Mouse (Mus musculus): ENCODE measurements around the gene Map3k7cl. TPM values are rescaled to one million over a fixed set of nuclear protein-coding genes. Genes with fewer than 3 reads are reported as not detected.

The Map3k7cl gene
- polyA plus RNA-seq, 1 experiment from 2014 or later: 0.89 TPM

DNA sequence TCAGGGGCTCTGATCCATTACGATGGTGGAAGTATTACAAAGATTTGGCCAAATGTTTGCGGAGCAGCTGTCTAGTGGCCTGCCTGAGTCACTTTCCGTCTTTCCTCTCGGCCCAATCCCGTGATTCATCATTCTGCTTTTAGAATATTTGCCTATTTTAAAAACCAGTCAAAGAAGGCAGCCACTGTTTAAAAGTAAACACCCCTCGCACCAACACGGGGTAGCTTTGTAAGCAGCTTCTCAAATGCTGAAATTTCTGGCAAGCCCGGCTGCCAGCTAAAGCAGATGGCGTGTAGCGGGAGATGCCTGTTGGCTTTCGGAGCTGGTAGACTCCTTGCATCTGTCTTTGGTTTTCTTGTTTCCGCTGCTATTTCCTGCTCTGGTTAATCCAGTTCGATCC lies 14.4 kb downstream of the Map3k7cl start:
- Histone ChIP-seq H3K4me3 (replicated peaks) (peak overlapping the region; percentile 22), H3K4me1 (0 out of 2 replicates have a peak, but pooled peaks cover 8% of the 10 kb centered on the region), H3K36me3 (no peaks in the 10 kb centered on the region), H3K27me3 (no peaks in the 10 kb centered on the region), H3K27ac (replicated peaks) (peak overlapping the region; percentile 69), H3K9ac (no peak overlapping the region), H3K4me2 (replicated peaks) (peak overlapping the region; percentile 39), H3K9me3 (replicated peaks) (no peaks in the 10 kb centered on the region)
- ATAC-seq (ENCODE audit: insufficient number of reproducible peaks, low FRiP score, low TSS enrichment, low read depth): no peak; the same call in 1 of the 2 replicates
- 34% methylated on average over 13 of the region's 13 CpGs for WGBS

DNA sequence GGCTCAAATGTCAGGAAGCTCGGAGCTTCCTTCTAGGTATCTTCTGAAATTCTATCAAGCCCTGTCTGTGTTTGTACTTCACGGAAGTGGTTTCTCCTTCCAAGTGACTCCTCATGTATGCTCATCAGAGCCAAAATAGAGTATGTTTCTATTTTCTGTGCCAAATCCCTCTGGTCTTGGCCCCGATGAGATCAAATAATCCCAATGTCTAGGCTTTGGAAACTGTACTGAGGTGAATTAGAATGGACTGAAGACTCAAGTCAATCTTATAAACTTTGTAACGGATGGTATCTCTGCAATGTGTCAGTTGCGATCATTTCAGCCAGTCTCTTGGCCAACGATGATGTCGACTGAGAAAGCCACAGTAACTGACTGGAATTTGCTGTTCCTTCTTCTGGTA lies 15.1 kb downstream of the Map3k7cl start:
- peak overlapping the region; percentile 69; the same call in 1 of the 2 replicates for H3K27ac ChIP-seq (replicated peaks)
- no peaks in the 10 kb centered on the region for H3K9me3 ChIP-seq (replicated peaks)
- H3K9ac ChIP-seq: no peak overlapping the region
- H3K27me3 ChIP-seq: no peaks in the 10 kb centered on the region
- WGBS: 50% methylated on average over 7 of the region's 7 CpGs
- H3K4me3 ChIP-seq (replicated peaks): peak overlapping the region; percentile 22; the same call in 1 of the 2 replicates
- H3K36me3 ChIP-seq: no peaks in the 10 kb centered on the region
- ATAC-seq (ENCODE audit: insufficient number of reproducible peaks, low FRiP score, low TSS enrichment, low read depth): no peak
- H3K4me1 ChIP-seq: 0 out of 2 replicates have a peak, but pooled peaks cover 8% of the 10 kb centered on the region
- H3K4me2 ChIP-seq (replicated peaks): peak overlapping the region; percentile 39

DNA sequence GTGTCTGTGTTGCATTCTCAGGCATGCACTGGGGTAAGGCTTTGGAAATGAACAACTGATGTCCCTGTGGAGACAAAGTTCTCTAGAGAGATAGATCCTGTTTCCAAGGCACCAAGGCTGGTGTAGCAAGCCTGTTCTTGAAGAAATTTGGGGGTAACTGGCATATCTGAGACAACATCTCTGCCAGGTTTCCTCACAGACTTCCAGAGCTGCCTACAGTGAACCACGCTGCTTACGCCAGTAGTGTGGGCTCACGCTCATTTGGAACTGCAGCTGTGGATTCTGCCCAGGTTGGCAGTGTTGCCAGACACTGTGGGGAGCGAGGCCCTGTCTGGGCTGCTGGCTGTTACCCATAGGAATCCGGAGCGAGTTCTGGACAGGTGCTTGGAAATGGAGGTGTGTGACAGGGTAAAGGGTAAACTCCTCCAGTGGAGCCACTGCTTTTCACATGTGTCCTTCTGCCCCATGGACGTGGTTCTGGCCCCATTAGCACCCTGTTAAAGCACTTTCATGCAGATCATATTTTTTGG lies 16.5 kb downstream of the Map3k7cl start:
- no peaks in the 10 kb centered on the region for H3K27me3 ChIP-seq
- H3K9me3 ChIP-seq (replicated peaks): no peaks in the 10 kb centered on the region
- no peak overlapping the region for H3K4me2 ChIP-seq (replicated peaks)
- H3K9ac ChIP-seq: no peak overlapping the region
- no peaks in the 10 kb centered on the region for H3K36me3 ChIP-seq
- no peak overlapping the region for H3K27ac ChIP-seq (replicated peaks)
- H3K4me3 ChIP-seq (replicated peaks): no peak overlapping the region
- 0 out of 2 replicates have a peak, but pooled peaks cover 8% of the 10 kb centered on the region for H3K4me1 ChIP-seq
- WGBS: 79% methylated on average over 7 of the region's 7 CpGs
- no peak for ATAC-seq (ENCODE audit: insufficient number of reproducible peaks, low FRiP score, low TSS enrichment, low read depth)

DNA sequence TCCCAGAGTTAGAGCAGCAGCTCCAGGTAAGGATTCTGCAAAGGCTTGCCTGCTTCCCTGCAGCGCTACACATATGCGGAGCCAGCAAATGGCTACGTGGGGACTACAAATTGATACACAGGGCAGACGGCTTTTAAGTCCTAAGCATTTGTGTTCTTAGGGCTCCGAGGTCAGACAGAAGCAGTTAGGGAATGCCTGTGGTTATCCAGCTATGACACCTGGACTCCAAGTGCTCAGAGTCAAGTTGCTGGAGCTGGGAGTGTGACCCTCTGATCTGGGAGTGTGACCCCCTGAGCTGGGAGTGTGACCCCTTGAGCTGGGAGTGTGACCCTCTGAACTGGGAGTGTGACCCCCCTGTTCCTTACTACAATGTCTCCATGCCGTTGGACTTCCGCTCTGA lies 17.2 kb downstream of the Map3k7cl start:
- Histone ChIP-seq H3K9me3 (replicated peaks) (no peaks in the 10 kb centered on the region), H3K4me1 (0 out of 2 replicates have a peak, but pooled peaks cover 8% of the 10 kb centered on the region), H3K9ac (no peak overlapping the region), H3K4me3 (replicated peaks) (no peak overlapping the region), H3K27me3 (no peaks in the 10 kb centered on the region), H3K27ac (replicated peaks) (no peak overlapping the region), H3K4me2 (replicated peaks) (no peak overlapping the region), H3K36me3 (no peaks in the 10 kb centered on the region)
- WGBS: 54% methylated on average over 7 of the region's 7 CpGs
- ATAC-seq (ENCODE audit: insufficient number of reproducible peaks, low FRiP score, low TSS enrichment, low read depth): no peak

DNA sequence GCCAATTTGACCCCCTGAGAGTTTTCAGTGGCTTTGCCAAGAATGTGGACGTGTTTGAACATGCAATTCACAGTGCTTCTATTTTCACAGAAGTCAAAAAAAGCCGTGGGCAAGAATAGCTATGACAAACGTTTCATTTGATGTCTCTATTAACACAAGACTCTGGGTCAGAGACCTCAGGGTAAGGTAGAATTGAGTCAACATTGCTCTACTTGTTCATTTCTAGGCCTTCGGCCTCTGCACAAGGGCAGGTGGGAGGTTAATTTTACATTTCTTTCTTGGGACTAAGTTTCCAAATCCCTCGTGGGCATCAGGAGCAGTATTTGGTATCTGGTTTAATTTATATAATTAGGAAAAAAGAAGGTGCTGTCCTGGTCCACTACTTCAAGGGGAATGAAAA lies 20.3 kb downstream of the Map3k7cl start:
- Histone ChIP-seq H3K4me1 (0 out of 2 replicates have a peak, but pooled peaks cover 7% of the 10 kb centered on the region), H3K27ac (replicated peaks) (no peak overlapping the region), H3K9me3 (replicated peaks) (no peaks in the 10 kb centered on the region), H3K36me3 (no peaks in the 10 kb centered on the region), H3K4me2 (replicated peaks) (no peak overlapping the region), H3K4me3 (replicated peaks) (no peak overlapping the region), H3K27me3 (no peaks in the 10 kb centered on the region), H3K9ac (no peak overlapping the region)
- ATAC-seq (ENCODE audit: insufficient number of reproducible peaks, low FRiP score, low TSS enrichment, low read depth): no peak
- 46% methylated on average over 5 of the region's 5 CpGs for WGBS

DNA sequence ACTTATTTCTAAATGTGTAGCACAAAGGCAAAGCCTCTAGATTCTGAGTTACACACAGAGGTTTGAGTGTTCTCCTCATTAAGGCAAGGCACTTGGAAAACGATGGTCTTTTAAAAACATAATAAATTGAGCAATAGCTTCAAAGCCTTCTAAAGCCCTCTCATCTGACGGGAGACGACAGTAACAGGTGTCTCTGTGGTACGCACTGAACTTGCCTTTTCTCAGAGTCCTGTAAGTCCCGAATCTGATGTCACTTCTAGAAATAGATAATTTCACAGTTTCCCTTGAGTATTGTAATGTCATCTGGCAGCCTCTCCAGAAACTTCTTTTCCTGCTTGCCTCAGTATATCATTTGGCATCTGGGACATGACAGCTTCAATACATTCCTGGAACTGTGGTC lies 21.0 kb downstream of the Map3k7cl start:
- no peak overlapping the region for H3K27ac ChIP-seq (replicated peaks)
- H3K9ac ChIP-seq: no peak overlapping the region
- H3K36me3 ChIP-seq: no peaks in the 10 kb centered on the region
- no peak overlapping the region for H3K4me3 ChIP-seq (replicated peaks)
- 52% methylated on average over 5 of the region's 5 CpGs for WGBS
- H3K4me2 ChIP-seq (replicated peaks): no peak overlapping the region
- no peaks in the 10 kb centered on the region for H3K27me3 ChIP-seq
- H3K9me3 ChIP-seq (replicated peaks): no peaks in the 10 kb centered on the region
- no peak for ATAC-seq (ENCODE audit: insufficient number of reproducible peaks, low FRiP score, low TSS enrichment, low read depth)
- 0 out of 2 replicates have a peak, but pooled peaks cover 7% of the 10 kb centered on the region for H3K4me1 ChIP-seq

DNA sequence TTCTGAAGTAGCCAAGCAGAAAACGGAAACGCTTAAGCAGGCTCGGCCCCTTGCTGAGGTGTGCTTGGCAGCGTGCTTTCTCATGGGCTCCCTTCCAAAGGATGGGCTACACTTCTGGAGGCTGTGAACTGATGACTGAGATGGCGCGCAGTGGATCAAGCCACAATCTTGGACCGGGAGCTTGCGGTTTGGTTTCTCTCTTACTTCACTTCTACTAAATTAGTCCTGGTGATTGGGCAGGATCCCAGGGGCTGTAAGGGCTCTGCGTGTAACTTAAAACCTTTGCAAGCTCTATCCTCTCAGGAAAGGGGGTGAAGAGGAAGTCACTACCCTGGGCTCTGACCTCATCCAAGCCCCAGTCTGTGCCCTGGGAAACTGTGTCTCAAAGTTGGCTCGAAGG lies 22.5 kb downstream of the Map3k7cl start:
- Histone ChIP-seq H3K4me2 (replicated peaks) (no peak overlapping the region), H3K9ac (no peak overlapping the region), H3K27ac (replicated peaks) (no peak overlapping the region), H3K9me3 (replicated peaks) (no peaks in the 10 kb centered on the region), H3K4me3 (replicated peaks) (no peak overlapping the region), H3K27me3 (no peaks in the 10 kb centered on the region), H3K4me1 (0 out of 2 replicates have a peak, but pooled peaks cover 3% of the 10 kb centered on the region), H3K36me3 (no peaks in the 10 kb centered on the region)
- peak; percentile 87 for ATAC-seq (ENCODE audit: insufficient number of reproducible peaks, low FRiP score, low TSS enrichment, low read depth)
- 38% methylated on average over 10 of the region's 10 CpGs for WGBS

DNA sequence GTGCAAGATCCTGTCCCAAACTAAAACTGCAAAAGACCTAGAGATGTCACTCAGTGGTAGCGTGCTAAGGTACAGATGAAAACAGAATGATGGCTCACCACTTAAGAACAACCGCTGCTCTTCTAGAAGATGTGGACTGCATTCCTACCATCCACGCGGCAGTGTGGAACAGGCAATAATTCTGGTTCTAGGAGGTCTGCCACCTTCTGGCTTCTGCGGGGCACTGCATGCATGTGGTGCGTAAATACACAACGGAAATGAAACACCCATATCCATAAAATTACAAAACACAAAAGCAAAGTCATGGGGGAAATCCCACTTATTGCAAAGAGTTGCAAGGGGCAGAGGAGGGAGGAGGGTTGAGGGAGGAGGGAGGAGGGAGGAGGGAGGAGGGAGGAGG lies 25.8 kb downstream of the Map3k7cl start:
- ATAC-seq (ENCODE audit: insufficient number of reproducible peaks, low FRiP score, low TSS enrichment, low read depth): no peak
- H3K4me1 ChIP-seq: 0 out of 2 replicates have a peak, but pooled peaks cover 3% of the 10 kb centered on the region
- H3K4me3 ChIP-seq (replicated peaks): no peak overlapping the region
- 87% methylated on average over 7 of the region's 7 CpGs for WGBS
- no peaks in the 10 kb centered on the region for H3K27me3 ChIP-seq
- H3K9me3 ChIP-seq (replicated peaks): no peaks in the 10 kb centered on the region
- no peak overlapping the region for H3K27ac ChIP-seq (replicated peaks)
- H3K9ac ChIP-seq: no peak overlapping the region
- H3K4me2 ChIP-seq (replicated peaks): no peak overlapping the region
- no peaks in the 10 kb centered on the region for H3K36me3 ChIP-seq

DNA sequence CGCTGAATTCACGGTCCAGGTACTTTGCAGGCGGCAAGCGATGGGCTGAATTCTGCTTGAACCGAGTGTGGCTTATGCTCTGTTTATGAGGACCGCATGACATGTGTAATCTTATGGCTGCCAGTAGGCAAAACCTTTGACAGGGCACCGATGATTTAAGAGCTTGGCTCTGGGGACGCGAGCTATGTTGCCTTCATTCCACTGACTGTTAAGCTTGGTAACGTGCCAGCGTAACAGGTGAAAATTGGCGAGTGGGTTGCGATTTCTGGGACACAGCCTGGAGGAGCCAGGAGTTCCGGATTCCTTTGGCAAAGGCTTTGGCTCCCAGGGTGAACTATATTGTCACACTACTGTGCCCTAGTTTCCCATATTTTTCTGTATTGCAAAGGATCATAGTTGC lies 26.3 kb downstream of the Map3k7cl start:
- Histone ChIP-seq H3K9me3 (replicated peaks) (no peaks in the 10 kb centered on the region), H3K36me3 (no peaks in the 10 kb centered on the region), H3K27ac (replicated peaks) (no peak overlapping the region), H3K4me2 (replicated peaks) (no peak overlapping the region), H3K9ac (no peak overlapping the region), H3K4me1 (0 out of 2 replicates have a peak, but pooled peaks cover 3% of the 10 kb centered on the region), H3K4me3 (replicated peaks) (no peak overlapping the region), H3K27me3 (no peaks in the 10 kb centered on the region)
- ATAC-seq (ENCODE audit: insufficient number of reproducible peaks, low FRiP score, low TSS enrichment, low read depth): no peak
- WGBS: 87% methylated on average over 14 of the region's 14 CpGs

DNA sequence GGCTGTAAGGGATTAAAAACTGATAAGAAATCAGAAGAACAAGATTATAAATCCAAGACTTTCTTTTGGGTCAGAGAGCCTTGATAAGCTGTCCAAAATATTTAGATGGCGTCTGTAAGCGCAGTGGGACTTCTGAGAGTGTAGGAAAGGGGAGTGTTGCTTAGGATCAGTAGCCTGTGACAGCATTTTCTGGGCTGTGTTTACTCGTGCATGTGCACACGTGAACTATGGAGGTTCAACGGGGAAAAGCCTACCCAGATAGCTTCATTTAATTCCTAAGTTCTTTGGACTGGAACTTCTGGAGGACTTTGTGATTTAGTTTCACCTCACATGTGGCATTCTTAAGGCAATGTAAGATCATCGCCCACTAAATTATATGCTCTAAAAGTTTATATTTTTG lies 29.6 kb downstream of the Map3k7cl start:
- Histone ChIP-seq H3K27ac (replicated peaks) (no peak overlapping the region), H3K36me3 (no peaks in the 10 kb centered on the region), H3K9ac (no peak overlapping the region), H3K4me2 (replicated peaks) (no peak overlapping the region), H3K9me3 (replicated peaks) (no peaks in the 10 kb centered on the region), H3K4me1 (no peaks in the 10 kb centered on the region), H3K4me3 (replicated peaks) (no peak overlapping the region), H3K27me3 (no peaks in the 10 kb centered on the region)
- 85% methylated on average over 6 of the region's 6 CpGs for WGBS
- ATAC-seq (ENCODE audit: insufficient number of reproducible peaks, low FRiP score, low TSS enrichment, low read depth): no peak

DNA sequence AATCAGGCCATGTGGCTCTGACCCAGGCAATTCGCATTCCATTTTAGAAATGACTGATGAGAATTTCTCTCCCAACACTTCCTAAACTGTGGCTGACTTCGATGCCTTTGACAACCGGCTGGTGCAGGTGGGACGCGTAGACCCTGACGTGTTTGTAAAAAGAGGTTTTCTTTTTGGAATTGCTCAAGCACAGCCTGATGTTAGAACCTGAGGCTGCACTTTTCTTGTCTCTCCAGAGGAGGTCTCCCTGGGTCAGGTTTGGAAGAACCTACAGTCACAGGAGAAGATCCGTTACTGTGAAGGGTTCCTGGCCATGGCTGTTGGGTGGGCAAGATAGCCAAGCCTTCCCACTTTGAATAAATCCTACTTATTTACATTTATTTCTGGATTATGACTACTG lies 31.5 kb downstream of the Map3k7cl start:
- Histone ChIP-seq H3K9ac (no peak overlapping the region), H3K4me3 (replicated peaks) (no peak overlapping the region), H3K9me3 (replicated peaks) (no peaks in the 10 kb centered on the region), H3K4me2 (replicated peaks) (no peak overlapping the region), H3K27me3 (no peaks in the 10 kb centered on the region), H3K4me1 (no peaks in the 10 kb centered on the region), H3K36me3 (no peaks in the 10 kb centered on the region), H3K27ac (replicated peaks) (no peak overlapping the region)
- no peak for ATAC-seq (ENCODE audit: insufficient number of reproducible peaks, low FRiP score, low TSS enrichment, low read depth)
- 71% methylated on average over 7 of the region's 7 CpGs for WGBS

All from embryonic facial prominence, embryonic 15.5 days (tissue).